Mouse (Mus musculus): ENCODE results near the gene Wee1.
"Not testable (repeated sequence)": the region's sequence is repeated elsewhere in the genome, so short reads cannot be mapped to it uniquely, and the experiment has no call there.

Gene Wee1

DNA sequence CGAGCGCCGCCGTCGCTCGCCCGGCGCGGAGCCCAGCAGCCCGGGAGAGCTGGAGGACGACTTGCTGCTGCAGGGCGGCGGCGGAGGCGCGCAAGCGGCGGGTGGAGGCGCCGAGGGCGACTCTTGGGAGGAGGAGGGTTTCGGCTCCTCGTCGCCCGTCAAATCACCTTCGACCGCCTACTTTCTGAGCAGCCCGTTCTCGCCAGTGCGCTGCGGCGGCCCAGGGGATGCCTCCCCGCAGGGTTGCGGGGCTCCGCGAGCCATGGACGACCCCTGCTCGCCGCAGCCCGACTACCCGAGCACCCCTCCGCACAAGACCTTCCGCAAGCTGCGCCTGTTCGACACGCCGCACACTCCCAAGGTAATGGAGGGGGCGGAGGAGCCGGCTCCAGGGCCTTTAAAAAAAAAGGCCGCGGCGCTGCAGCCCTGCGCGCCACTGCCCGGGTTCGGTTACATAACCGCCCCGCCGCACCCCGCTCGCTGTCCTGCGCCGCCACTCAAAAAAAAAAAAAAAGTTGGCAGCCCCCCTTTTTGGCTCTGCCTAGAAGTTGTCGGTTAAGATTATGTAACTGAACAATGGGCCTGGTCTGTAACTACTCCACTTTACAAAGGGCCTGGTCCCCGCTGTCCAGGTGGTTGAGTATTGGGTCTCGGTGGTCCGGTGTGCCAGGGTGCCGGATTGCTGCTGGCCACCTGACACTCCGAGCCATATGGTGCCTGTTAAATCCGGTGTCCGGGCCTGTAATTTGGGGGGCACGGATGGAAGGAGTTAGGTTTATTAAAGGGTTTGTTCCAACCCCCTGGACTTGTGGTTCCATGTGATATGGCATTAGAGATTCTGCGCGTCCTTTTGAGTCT, 948 bp downstream of the Wee1 start:
- peak; percentile 51 for DNase-seq (ENCODE audit: low spot score)

- no peak for DNase-seq (ENCODE audit: low spot score)
Observed at GRCm38 (mm10) chr7:110123844-110124555, 2.2 kb downstream of the Wee1 start.

DNA sequence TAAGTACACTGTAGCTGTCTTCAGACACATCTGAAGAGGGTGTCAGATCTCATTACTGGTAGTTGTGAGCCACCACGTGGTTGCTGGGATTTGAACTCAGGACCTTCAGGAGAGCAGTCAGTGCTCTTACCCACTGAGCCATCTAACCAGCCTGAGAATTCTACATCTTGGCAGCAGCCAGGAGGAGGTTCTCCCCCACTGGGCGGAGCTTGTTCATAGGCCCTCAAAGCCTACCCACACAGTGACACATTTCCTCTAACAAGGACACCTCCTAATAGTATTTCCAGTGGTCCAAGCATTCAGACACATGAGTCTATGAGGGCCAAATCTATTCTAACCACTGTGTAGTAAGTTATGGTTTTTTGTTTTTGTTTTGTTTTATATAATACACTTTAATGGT, 6.7 kb downstream of the Wee1 start:
- DNase-seq (ENCODE audit: low spot score), result no peak

DNA sequence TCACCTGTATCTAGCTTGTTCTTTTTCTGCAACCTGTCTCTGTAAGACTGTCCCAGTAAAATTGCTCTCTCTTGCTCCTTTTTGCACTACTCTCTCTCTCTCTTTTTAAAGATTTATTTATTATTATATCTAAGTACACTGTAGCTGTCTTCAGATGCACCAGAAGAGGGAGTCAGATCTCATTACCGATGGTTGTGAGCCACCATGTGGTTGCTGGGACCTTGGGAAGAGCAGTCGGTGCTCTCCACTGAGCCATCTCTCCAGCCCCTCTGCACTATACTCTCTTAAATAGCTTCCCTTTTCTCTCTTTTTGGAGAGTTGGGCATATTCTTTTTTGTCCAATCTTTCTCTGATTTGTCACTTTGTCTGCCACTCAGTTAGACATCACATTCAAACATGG, 10.4 kb downstream of the Wee1 start:
- DNase-seq (ENCODE audit: low spot score), result not testable (repeated sequence)

DNA sequence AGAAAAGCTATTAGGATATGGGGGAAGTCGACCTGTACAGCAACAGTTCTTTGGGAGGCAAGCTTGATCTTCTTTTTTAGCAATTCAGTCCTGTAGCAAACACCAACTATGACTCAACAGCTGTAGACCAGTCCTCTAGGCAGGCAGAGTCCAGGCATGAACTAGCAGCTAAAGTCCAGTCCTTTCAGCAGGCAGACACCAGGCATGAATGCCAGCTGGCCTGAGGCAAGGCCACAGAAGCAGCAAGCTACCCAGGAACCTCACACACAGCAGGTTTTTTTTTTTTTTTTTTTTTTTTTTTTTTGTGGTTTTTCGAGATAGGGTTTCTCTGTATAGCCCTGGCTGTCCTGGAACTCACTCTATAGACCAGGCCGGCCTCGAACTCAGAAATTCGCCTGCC, 12.1 kb downstream of the Wee1 start:
- DNase-seq (ENCODE audit: low spot score), result no peak

DNA sequence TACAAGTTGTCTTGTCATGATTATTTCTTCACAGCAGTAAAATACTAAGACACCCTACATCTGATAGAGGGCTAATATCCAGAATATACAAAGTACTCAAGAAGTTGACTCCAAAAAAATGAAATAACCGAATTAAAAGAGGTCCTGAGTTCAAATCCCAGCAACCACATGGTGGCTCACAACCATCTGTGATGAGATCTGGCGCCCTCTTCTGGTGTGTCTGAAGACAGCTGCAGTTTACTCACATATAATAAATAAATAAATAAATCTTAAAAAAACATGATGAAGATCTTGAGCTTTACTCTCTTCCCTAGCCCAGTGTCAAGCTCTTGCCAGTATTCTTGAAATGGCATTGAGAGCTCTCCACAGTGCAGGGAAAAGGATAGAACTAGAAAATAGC, 16.7 kb downstream of the Wee1 start:
- DNase-seq (ENCODE audit: low spot score), result no peak

DNA sequence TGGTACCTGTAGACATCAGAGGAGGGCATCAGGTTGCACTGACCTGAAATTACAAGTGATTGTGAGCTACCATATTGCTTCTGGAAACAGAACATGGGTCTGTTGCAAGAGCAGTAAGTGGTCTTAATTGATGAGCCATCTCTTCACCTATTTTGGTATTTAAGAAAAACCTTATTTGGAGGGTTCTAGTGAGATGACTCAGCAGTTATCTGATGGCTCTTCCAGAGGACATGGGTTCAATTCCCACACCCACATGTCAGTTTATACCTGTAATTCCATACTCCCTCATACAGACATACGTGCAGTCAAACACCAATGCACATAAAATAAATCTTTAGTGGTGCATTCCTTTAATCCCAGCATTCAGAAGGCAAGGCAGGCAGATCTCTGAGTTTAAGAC, 22.0 kb downstream of the Wee1 start:
- DNase-seq (ENCODE audit: low spot score), result no peak

- no peak for DNase-seq (ENCODE audit: low spot score)
Observed at GRCm38 (mm10) chr7:110152891-110153290, 31.0 kb downstream of the Wee1 start.

- no peak for DNase-seq (ENCODE audit: low spot score)
Observed at GRCm38 (mm10) chr7:110156712-110157260, 34.9 kb downstream of the Wee1 start.

GRCm38 (mm10) chr7:110157261-110157910, 35.5 kb downstream of the Wee1 start:
- DNase-seq (ENCODE audit: low spot score), result no peak

DNA sequence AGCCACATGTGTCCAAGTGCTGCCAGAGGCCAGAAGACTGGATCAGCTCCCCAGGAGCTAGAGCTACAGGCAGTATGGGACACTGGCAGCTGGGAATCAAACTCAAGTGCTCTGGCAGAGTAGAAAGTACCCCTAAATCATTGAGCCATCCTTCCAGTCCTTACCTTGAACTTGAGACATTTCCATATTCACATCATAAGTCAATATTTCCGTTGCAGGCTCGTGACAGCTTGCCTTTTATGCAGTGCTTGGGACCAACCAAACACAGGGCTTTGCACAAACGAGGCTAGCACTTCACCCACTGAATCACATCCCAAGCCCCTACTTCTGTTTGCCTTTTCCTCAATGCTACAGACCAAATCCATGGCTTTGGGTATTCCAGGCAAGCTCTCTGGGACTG, 36.2 kb downstream of the Wee1 start:
- no peak for DNase-seq (ENCODE audit: low spot score)

DNA sequence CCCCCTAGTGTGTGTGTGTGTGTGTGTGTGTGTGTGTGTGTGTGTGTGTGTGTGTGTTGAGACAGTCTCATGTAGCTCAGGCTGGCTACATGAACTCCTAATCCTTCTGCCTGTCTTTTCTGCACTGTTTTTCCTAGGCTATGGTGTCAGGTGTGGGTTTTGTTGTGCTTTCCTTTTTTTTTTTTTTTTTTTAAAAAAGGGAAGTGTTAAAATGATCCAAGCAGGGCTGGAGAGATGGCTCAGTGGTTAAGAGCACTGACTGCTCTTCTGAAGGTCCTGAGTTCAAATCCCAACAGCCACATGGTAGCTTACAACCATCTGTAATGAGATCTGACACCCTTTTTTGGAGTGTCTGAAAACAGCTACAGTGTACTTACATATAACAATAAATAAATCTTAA, 38.3 kb downstream of the Wee1 start:
- not testable (repeated sequence) for DNase-seq (ENCODE audit: low spot score)

- no peak for DNase-seq (ENCODE audit: low spot score)
Observed at GRCm38 (mm10) chr7:110160601-110161000, 38.8 kb downstream of the Wee1 start.

GRCm38 (mm10) chr7:110163024-110163423, 41.2 kb downstream of the Wee1 start:
- DNase-seq (ENCODE audit: low spot score), result no peak

GRCm38 (mm10) chr7:110164103-110164681, 42.3 kb downstream of the Wee1 start:
- peak; percentile 74 for DNase-seq (ENCODE audit: low spot score)

DNA sequence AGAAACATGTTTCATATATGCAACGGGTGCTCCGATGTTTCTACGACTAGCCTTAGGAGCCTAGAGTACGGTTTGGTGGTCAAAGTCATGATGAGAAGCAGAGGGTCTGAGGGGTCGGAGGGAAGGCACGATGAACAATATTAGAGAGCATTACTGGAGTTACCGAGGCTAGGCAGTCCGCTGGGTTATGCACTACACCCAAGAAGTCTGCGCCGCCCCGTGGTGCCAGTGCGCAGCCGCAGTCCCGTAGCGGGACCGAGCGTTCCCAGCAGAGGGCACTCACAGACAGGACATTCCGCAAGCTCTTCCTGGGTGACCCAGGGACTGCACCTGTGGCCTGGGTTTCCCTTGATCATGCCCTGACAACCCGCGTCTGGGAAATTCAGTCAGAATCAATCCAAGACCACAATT, 42.9 kb downstream of the Wee1 start:
- DNase-seq (ENCODE audit: low spot score), result peak; percentile 89

GRCm38 (mm10) chr7:110166233-110166632, 44.4 kb downstream of the Wee1 start:
- no peak for DNase-seq (ENCODE audit: low spot score)

DNA sequence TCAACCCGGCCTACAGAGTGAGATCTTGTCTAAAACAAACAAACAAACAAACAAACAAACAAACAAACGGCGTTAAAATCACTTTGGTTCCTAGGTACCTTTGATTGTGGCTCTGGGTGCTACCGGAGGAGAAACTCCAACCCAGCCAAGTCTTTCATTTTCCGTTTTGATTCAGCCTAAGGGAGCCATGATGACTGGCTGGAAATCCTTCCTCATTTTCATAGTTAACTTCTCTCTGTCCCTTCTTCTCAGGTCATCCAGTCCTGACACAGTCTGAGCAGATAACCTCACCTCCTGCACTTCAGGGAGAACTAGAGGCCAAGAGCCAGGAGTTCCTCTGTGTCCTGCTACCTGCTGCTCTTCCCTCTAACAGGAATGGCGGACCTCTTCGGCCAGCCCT, 57.4 kb downstream of the Wee1 start:
- DNase-seq (ENCODE audit: low spot score), result no peak

- DNase-seq (ENCODE audit: low spot score), result no peak
Observed at GRCm38 (mm10) chr7:110180613-110181012, 58.8 kb downstream of the Wee1 start.

DNA sequence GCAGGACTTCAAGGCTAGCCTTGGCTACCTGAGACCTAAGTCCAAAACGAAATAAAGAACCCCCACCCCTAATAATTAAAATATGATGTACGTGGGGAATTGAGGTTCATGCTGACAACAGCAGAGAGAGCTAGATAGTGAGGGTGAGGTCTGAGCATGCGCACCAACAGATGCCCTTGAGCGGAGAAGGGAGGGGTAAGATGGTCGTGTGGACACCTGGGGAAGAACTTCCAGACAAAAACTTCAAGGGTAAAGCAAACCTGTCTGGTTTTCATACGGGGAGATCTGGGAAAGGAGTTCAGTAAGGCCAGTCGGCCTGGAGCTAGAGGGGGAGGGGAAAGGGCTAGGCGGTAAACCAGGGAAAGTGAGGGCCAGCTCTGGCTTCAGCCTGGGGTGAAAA, 59.6 kb downstream of the Wee1 start:
- DNase-seq (ENCODE audit: low spot score), result no peak

DNA sequence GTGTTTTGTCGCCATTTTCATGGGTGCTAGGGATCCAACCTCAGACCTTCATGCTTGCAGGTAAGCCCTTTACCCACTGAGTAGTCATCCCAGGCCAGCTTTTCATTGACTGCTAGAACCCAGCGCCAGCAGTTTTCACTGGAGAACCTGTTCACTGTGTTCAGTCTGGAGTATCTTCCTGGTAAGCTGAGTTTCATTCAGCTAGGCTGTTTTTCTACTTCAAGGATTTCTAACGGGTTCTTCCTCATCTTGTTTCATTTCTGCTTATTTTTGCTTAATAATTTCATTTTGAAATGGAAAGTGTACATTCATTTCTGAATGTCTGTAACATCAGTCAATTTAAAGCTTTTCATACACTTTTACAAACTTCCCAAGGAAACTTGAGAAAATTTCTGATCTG, 62.8 kb downstream of the Wee1 start:
- DNase-seq (ENCODE audit: low spot score), result no peak

DNA sequence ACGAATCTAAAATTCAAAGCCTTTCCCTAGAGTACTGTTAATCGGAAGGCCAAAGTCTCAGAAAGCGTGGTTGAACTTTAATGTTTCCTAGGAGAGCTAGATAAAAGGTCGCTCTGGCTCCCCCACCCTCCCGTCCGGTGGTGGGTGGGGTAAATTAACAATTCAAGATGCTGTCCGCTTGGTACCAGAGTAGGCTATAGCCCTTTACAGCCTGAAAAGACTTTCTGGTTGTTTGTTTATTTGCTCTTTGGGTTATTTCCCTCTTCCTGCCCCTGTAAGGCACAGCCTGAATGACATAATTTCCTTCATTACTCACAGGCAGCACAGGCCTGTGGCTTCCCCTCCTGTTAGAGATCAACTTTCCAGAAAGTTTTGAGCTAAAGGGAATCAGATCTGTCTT, 68.1 kb downstream of the Wee1 start:
- no peak for DNase-seq (ENCODE audit: low spot score)
